In genomic region chr19:44734116-44734515, GRCm38 (mm10) we compare ENCODE assay signal across 18 mouse cellular contexts. TPM values are rescaled to one million over a fixed set of nuclear protein-coding genes. Genes with fewer than 3 reads are reported as not detected.
DNase-seq lines count a peak whose midpoint lies in the region; ATAC-seq and TF ChIP-seq lines count a peak whose summit lies in the region.
"Had no signal": no experiment of that assay in that cellular context is flagged by ENCODE, and none has a peak within 500 bp of the region (broad histone marks: within the 10 kb centered on the region; RNA-seq: fewer than 3 reads in every experiment).

No protein-coding gene starts in this region.

- TF ChIP-seq EP300 in heart, adult 2 months (IDR thresholded peaks at IDR 0.05; ENCODE audit: insufficient read depth, low read depth, low read length): no peak

- H3K4me2 ChIP-seq in lung, embryonic 15.5 days: peak overlapping the region; percentile 50
- peak overlapping the region; percentile 42 for H3K4me2 ChIP-seq in midbrain, embryonic 12.5 days (replicated peaks)

- no peak for TF ChIP-seq CTCF in heart, adult 2 months (IDR thresholded peaks at IDR 0.05)
- no peak for TF ChIP-seq CTCF in layer of hippocampus, adult 2 months (conservative IDR thresholded peaks at IDR 0.05)

- no peaks in the 10 kb centered on the region for H3K9me3 ChIP-seq in heart, embryonic 10.5 days
- H3K9me3 ChIP-seq in lung, embryonic 15.5 days: no peaks in the 10 kb centered on the region
- H3K9me3 ChIP-seq in midbrain, embryonic 12.5 days: no peaks in the 10 kb centered on the region
- H3K9me3 ChIP-seq: embryonic facial prominence, embryonic 12.5 days had no signal

- no peak overlapping the region for H3K9ac ChIP-seq in heart, adult 2 months (ENCODE audit: low read depth, low read length)
- H3K9ac ChIP-seq in lung, embryonic 15.5 days: no peak overlapping the region
- H3K9ac ChIP-seq in midbrain, embryonic 12.5 days (replicated peaks): no peak overlapping the region
- H3K9ac ChIP-seq: embryonic facial prominence, embryonic 12.5 days had no signal

- no peaks in the 10 kb centered on the region for H3K36me3 ChIP-seq in heart, embryonic 10.5 days
- no peaks in the 10 kb centered on the region for H3K36me3 ChIP-seq in heart, adult 2 months (ENCODE audit: control insufficient read depth, insufficient read depth, low read length)
- H3K36me3 ChIP-seq in lung, embryonic 15.5 days: no peaks in the 10 kb centered on the region
- H3K36me3 ChIP-seq in midbrain, embryonic 12.5 days: no peaks in the 10 kb centered on the region
- H3K36me3 ChIP-seq: embryonic facial prominence, embryonic 12.5 days had no signal

- intact Hi-C loops in heart, adult 2 months (cut with DNase I): no loop called here

- TF ChIP-seq POLR2A in heart, adult 2 months (IDR thresholded peaks at IDR 0.05; ENCODE audit: insufficient read depth, low read depth, low read length): no peak

- under 1% methylated on average over 21 of the region's 21 CpGs for WGBS in heart, embryonic 10.5 days
- 4% methylated on average over 21 of the region's 21 CpGs for WGBS in heart, adult 2 months
- 3% methylated on average over 20 of the region's 21 CpGs for WGBS in lung, embryonic 15.5 days
- 2% methylated on average over 18 of the region's 21 CpGs for WGBS in midbrain, embryonic 12.5 days

- no peak for DNase-seq in heart, embryonic 10.5 days (ENCODE audit: low spot score)
- no peak for DNase-seq in heart, adult 2 months
- DNase-seq in lung, postnatal 36 days: no peak
- no peak for DNase-seq in gastrocnemius, postnatal 10 days
- DNase-seq in layer of hippocampus, adult 2 months (ENCODE audit: low spot score in 2 of 2): no peak
- DNase-seq in left cerebral cortex, adult 8-10 months (ENCODE audit: low spot score in 2 of 2): no peak
- DNase-seq: adrenal gland, postnatal 10 days; B cell, adult 2 months; cerebellum, adult 11-12 months; gastrocnemius, postnatal 25 days; lung, adult 18-20 months; retina, postnatal 1 day; thymus, postnatal 14 days had no signal

- peaks cover 96% of the 10 kb centered on the region for H3K27me3 ChIP-seq in heart, embryonic 10.5 days (ENCODE audit: insufficient read depth, poor library complexity, severe bottlenecking)
- peaks cover 11% of the 10 kb centered on the region; the same call in 1 of the 2 replicates for H3K27me3 ChIP-seq in heart, adult 2 months (ENCODE audit: control insufficient read depth, insufficient read depth, low read length)
- peaks cover 92% of the 10 kb centered on the region for H3K27me3 ChIP-seq in lung, embryonic 15.5 days
- H3K27me3 ChIP-seq in midbrain, embryonic 12.5 days: peaks cover 93% of the 10 kb centered on the region

- no peak overlapping the region for H3K27ac ChIP-seq in heart, embryonic 10.5 days
- H3K27ac ChIP-seq in heart, adult 2 months: no peak overlapping the region
- H3K27ac ChIP-seq in lung, embryonic 15.5 days: no peak overlapping the region
- no peak overlapping the region for H3K27ac ChIP-seq in midbrain, embryonic 12.5 days (replicated peaks)
- no peak overlapping the region for H3K27ac ChIP-seq in layer of hippocampus, adult 2 months
- H3K27ac ChIP-seq: embryonic facial prominence, embryonic 12.5 days had no signal

- peaks cover 13% of the 10 kb centered on the region for H3K4me1 ChIP-seq in heart, embryonic 10.5 days
- no peaks in the 10 kb centered on the region for H3K4me1 ChIP-seq in heart, adult 2 months (ENCODE audit: control insufficient read depth, insufficient read depth, low read length)
- H3K4me1 ChIP-seq in lung, embryonic 15.5 days: peaks cover 6% of the 10 kb centered on the region; the same call in 1 of the 2 replicates
- H3K4me1 ChIP-seq in midbrain, embryonic 12.5 days: peaks cover 5% of the 10 kb centered on the region; the same call in 1 of the 2 replicates

- no peak for ATAC-seq in lung, embryonic 15.5 days (ENCODE audit: borderline replicate concordance, extremely low read depth, low FRiP score, low TSS enrichment)
- no peak for ATAC-seq in midbrain, embryonic 12.5 days (ENCODE audit: low FRiP score, low read depth)
- ATAC-seq: intestine, embryonic 16.5 days had no signal

- H3K79me2 ChIP-seq in heart, adult 2 months (replicated peaks; ENCODE audit: control insufficient read depth, insufficient read depth, low read length): no peaks in the 10 kb centered on the region

- H3K4me3 ChIP-seq in heart, embryonic 10.5 days: peak overlapping the region; percentile 49
- H3K4me3 ChIP-seq in heart, adult 2 months: no peak overlapping the region
- peak overlapping the region; percentile 15; the same call in 1 of the 2 replicates for H3K4me3 ChIP-seq in lung, embryonic 15.5 days
- peak overlapping the region; percentile 27 for H3K4me3 ChIP-seq in midbrain, embryonic 12.5 days
- H3K4me3 ChIP-seq in layer of hippocampus, adult 2 months: no peak overlapping the region

RNA-seq across cellular contexts. Expression of gene Pax2, which starts 21.7 kb away (rescaled TPM):
- 0.20 TPM in 1 of 2 replicates, not detected in the other for polyA plus RNA-seq in heart, embryonic 10.5 days (2016; fragmentation: Nextera tagmentation; extraction: Ambion mirVana)
- not detected for total RNA-seq in heart, adult 2 months (2021)
- polyA plus RNA-seq in heart, adult 2 months (2012; rRNA removed): not detected in 2 replicates
- 0.10 TPM in 1 of 2 replicates, not detected in the other for polyA plus RNA-seq in lung, embryonic 15.5 days (2015; fragmentation: Nextera tagmentation; extraction: Ambion mirVana)
- 0.32 and 0.33 TPM in 2 replicates for polyA plus RNA-seq in midbrain, embryonic 12.5 days (2016; fragmentation: Nextera tagmentation; extraction: Ambion mirVana)
- not detected for total RNA-seq in gastrocnemius, postnatal 10 days (2021)
- total RNA-seq in layer of hippocampus, adult 2 months (2021): under 1 TPM; 0.25 to 0.31 TPM
- under 1 TPM in 3 of 4 experiments, not detected in 1; 0.11 to 0.37 (median 0.37) TPM for total RNA-seq in left cerebral cortex, adult 8-10 months (2022)
- total RNA-seq: adrenal gland, postnatal 10 days; gastrocnemius, postnatal 25 days; monocyte, adult 5-6 weeks had no signal
- polyA plus RNA-seq: intestine, embryonic 16.5 days had no signal

Comparison
In these comparisons a context has a peak if more than half of its experiments do, and no peak if none do; other contexts are left out.
1. H3K4me3 ChIP-seq: peak in heart, embryonic 10.5 days (single experiment), lung, embryonic 15.5 days (single experiment) and midbrain, embryonic 12.5 days (single experiment); none in heart, adult 2 months (single experiment) and layer of hippocampus, adult 2 months (single experiment).